Mouse (Mus musculus) stomach, postnatal 0 days (tissue): ENCODE data around the gene 9130230L23Rik.

Source experiments
- CTCF ChIP-seq: IDR thresholded peaks from 2 replicates; pipeline ENCODE4 v1.5.1; 2016; ENCODE audit warnings: antibody characterized with exemption, low read depth, mild to moderate bottlenecking, moderate library complexity
- EP300 ChIP-seq: optimal IDR thresholded peaks from 2 replicates; pipeline ENCODE3; 2016; ENCODE audit warnings: antibody characterized with exemption

DNA sequence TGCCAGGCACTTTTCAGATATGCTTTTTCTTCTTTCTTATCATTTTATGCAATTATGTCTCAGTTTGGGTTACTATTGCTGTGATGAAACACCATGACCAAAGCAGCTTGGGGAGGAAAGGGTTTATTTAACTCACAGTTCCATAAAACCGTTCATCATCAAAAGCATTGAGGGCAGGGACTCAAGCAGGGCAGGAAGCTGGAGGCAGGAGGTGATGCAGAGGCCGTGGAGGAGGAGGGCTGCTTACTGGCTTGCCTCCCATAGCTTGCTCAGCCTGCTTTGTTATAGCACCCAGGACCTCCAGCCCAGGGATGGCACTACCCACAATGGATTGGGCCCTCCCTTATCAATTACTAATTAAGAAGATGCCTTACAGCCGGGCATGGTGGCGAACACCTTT lies 62.9 kb downstream of the 9130230L23Rik start:
- TF ChIP-seq CTCF (no peak), EP300 (no peak)
